Mouse (Mus musculus) midbrain, embryonic 16.5 days (tissue): Measurements from ENCODE around the gene Wdr75. TPM values are rescaled to one million over a fixed set of nuclear protein-coding genes. Genes with fewer than 3 reads are reported as not detected.

Source experiments
- ATAC-seq: fragments of 200-750 bp; cut with Nextera tagmentation; 2 replicates; pipeline ENCODE4 v1.8.0; 2017; ENCODE audit warnings: moderate TSS enrichment
- H3K27ac ChIP-seq: fragments of 300-500 bp; sonication (generic); 2 replicates; pipeline ENCODE4 v1.5.1; 2014; ENCODE audit warnings: mild to moderate bottlenecking, low read length, mixed read lengths
- H3K27me3 ChIP-seq: fragments of 300-500 bp; sonication (generic); 2 replicates; pipeline ENCODE4 v1.6.1; 2014; ENCODE audit warnings: low read depth, low read length, mixed read lengths; ENCODE audit not compliant: control insufficient read depth, insufficient read depth
- H3K36me3 ChIP-seq: fragments of 300-500 bp; sonication (generic); 2 replicates; pipeline ENCODE4 v1.6.1; 2014; ENCODE audit warnings: mild to moderate bottlenecking, low read length, moderate library complexity, mixed read lengths; ENCODE audit not compliant: control insufficient read depth, insufficient read depth
- H3K4me1 ChIP-seq: fragments of 300-500 bp; sonication (generic); 2 replicates; pipeline ENCODE4 v1.6.1; 2014; ENCODE audit warnings: mild to moderate bottlenecking, low read length, mixed read lengths; ENCODE audit not compliant: control insufficient read depth, insufficient read depth
- H3K4me2 ChIP-seq: fragments of 300-500 bp; sonication (generic); 2 replicates; pipeline ENCODE4 v1.6.1; 2014; ENCODE audit warnings: mild to moderate bottlenecking, low read length, mixed read lengths
- H3K4me3 ChIP-seq: fragments of 300-500 bp; sonication (generic); 2 replicates; pipeline ENCODE4 v1.5.1; 2014; ENCODE audit warnings: low read depth, mild to moderate bottlenecking, low read length, moderate library complexity, mixed read lengths
- H3K9ac ChIP-seq: fragments of 300-500 bp; sonication (generic); 2 replicates; pipeline ENCODE4 v1.6.1; 2014; ENCODE audit warnings: low read depth, low read length, mixed read lengths
- H3K9me3 ChIP-seq: fragments of 300-500 bp; sonication (generic); replicated peaks from 2 replicates; pipeline ENCODE4 v1.6.1; 2014; ENCODE audit warnings: mild to moderate bottlenecking, low read length, mixed read lengths; ENCODE audit not compliant: control insufficient read depth, poor library complexity, severe bottlenecking
- WGBS: fragments of 180-500 bp; shearing (Covaris S2); extraction: QIAGEN DNeasy Blood & Tissue Kit; methylation state at CpG from one replicate; pipeline ENCODE4 v1.1.7; 2014; 5-methylcytosine and 5-hydroxymethylcytosine counted together
- polyA plus RNA-seq: library from polyadenylated mRNA; unstranded; fragments of >200 nt; fragmentation: Nextera tagmentation; extraction: Ambion mirVana; gene quantifications from 2 replicates; pipeline ENCODE4 v1.2.1, GENCODE M21; 2015

Gene Wdr75
- polyA plus RNA-seq, 1 experiment from 2014 or later: 46.8 TPM

DNA sequence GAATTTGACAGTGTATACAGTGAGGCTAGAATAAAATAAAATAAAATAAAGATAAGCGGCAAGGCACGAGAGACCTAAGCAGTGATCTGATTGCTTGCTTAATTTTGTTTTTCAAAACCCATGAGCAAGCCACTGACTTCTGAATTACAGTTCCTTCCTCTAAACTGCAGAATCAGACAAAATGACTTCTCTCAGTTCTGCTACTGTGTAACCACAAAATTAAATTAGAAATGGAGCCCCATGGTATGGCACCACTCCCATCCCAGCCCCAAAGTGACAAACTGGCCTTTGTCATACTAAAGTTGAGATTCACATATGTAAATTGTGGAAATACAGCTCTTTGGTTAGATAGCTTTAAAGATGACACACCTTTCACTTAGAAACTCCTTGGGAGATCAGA is 31.8 kb downstream of the Wdr75 start:
- no peak for ATAC-seq
- Histone ChIP-seq H3K4me3 (no peak overlapping the region), H3K27me3 (no peaks in the 10 kb centered on the region), H3K36me3 (peaks cover 12% of the 10 kb centered on the region), H3K9me3 (no peaks in the 10 kb centered on the region), H3K27ac (no peak overlapping the region), H3K4me2 (no peak overlapping the region), H3K9ac (no peak overlapping the region), H3K4me1 (no peaks in the 10 kb centered on the region)
- WGBS: 100% methylated on average over 2 of the region's 2 CpGs

DNA sequence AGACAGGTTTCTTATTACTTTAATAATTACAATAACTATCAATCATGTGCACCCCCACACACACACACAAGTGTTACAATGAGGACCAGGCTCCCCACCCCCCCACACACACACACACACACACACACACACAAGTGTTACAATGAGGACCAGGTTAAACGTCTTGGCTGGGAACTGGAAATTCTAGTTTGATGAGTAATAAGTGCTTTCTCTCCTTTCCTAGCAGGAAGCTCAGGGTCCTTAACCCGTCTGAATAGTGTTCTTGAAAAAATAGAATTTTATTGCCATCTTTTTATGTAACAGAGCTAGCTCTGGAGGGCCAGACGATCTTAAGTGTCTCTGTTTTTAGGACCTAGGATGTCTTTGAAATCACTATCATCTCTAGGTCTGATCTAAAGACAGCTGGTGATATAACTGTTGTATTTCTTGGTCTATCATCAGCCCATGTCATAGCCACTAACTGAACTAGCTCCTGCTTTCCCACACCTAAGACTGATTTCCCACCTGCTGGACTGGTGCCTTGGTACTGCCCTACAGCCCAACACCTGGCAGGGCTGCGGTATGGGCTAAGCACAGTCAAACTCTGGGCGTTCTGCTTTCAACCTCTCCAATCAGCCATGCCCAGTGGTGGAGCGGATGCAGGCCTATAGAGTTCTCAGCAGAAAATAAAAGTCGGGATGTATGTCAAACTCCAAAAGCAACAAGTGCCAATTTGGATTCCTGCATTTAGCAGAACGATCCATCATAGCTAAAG is 35.7 kb downstream of the Wdr75 start:
- Histone ChIP-seq H3K9me3 (no peaks in the 10 kb centered on the region), H3K27ac (no peak overlapping the region), H3K4me3 (no peak overlapping the region), H3K4me1 (no peaks in the 10 kb centered on the region), H3K9ac (no peak overlapping the region), H3K36me3 (no peaks in the 10 kb centered on the region), H3K4me2 (no peak overlapping the region), H3K27me3 (no peaks in the 10 kb centered on the region)
- no peak for ATAC-seq
- WGBS: 92% methylated on average over 8 of the region's 8 CpGs

DNA sequence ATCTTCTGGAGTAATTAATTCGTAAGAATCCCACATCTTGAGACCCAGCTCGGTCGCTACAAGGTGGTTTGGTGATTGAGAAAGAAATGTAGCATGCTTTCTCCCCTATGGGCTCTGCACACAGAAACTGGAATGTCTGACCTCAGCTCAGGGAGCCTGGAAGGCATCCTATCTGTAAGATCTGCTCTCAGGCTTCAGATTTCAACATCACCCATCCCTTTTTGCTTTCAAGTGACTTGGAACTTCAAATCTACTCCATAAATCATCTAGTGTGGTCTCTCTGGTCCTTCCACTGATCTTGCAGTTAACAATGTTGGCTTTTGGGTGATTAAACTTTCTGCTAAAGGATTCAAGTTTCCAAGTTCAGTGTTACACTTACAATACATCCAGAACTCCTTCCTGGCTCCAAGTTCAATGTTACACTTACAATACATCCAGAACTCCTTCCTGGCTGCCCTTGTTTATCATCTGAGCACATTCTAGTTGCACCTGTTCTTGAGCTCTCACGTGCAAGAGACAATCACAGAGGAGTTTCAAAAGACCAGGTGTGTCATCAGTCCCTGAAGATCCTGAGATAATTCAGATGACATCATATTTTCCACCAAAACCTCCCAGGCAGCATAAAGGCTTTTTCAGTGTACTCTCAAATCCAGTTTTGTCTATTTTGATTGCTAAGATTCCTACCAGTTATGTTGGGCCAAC is 40.5 kb downstream of the Wdr75 start:
- H3K9ac ChIP-seq: no peak overlapping the region
- no peaks in the 10 kb centered on the region for H3K4me1 ChIP-seq
- H3K4me3 ChIP-seq: no peak overlapping the region
- no peak overlapping the region for H3K4me2 ChIP-seq
- H3K36me3 ChIP-seq: no peaks in the 10 kb centered on the region
- no peak for ATAC-seq
- no peaks in the 10 kb centered on the region for H3K27me3 ChIP-seq
- no peaks in the 10 kb centered on the region for H3K9me3 ChIP-seq
- WGBS: 85% methylated on average over 4 of the region's 4 CpGs
- no peak overlapping the region for H3K27ac ChIP-seq

DNA sequence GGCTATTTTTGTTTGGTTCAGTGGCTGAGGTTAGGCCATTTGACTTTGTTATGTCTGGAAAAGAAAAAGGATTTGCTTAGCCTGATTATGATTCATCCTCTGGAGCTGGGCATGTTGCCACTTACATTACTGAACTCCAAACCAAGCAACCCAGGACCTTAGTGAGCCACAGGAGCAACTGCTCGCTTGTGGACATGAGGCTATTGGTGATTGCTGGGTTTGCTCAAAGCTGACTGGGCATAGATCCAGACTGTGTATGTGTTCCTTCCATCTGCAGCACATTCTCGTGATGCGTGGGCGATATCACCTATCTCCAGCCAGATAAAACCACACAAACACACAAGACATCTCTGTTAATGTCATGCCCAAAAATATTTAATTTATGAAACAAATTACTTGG is 42.8 kb downstream of the Wdr75 start:
- no peak overlapping the region for H3K9ac ChIP-seq
- no peaks in the 10 kb centered on the region for H3K27me3 ChIP-seq
- H3K36me3 ChIP-seq: no peaks in the 10 kb centered on the region
- no peak for ATAC-seq
- no peaks in the 10 kb centered on the region for H3K4me1 ChIP-seq
- H3K9me3 ChIP-seq: no peaks in the 10 kb centered on the region
- 80% methylated on average over 4 of the region's 4 CpGs for WGBS
- H3K4me3 ChIP-seq: no peak overlapping the region
- H3K27ac ChIP-seq: no peak overlapping the region
- H3K4me2 ChIP-seq: no peak overlapping the region

DNA sequence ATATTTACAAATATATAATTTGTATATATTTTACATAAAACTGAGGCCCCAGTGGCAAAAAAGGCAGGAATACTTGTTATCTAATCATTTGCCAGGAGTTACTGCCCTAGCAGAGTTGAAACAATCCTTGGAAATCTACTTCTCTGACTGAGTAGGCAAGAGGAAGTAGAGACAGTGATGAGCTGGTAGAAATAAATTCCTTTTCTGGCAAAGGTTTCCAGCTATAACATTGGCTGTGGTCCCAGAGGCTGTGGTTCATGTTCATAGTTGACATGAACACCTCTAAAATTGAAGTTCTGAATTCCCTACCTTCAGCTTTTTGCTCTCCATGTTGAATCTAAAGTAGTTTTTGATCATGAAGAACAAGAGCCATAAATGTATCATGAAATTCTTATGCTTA is 43.3 kb downstream of the Wdr75 start:
- no peak overlapping the region for H3K4me3 ChIP-seq
- H3K9ac ChIP-seq: no peak overlapping the region
- H3K9me3 ChIP-seq: no peaks in the 10 kb centered on the region
- ATAC-seq: no peak
- H3K27ac ChIP-seq: no peak overlapping the region
- no peaks in the 10 kb centered on the region for H3K36me3 ChIP-seq
- H3K27me3 ChIP-seq: no peaks in the 10 kb centered on the region
- H3K4me2 ChIP-seq: no peak overlapping the region
- no peaks in the 10 kb centered on the region for H3K4me1 ChIP-seq

DNA sequence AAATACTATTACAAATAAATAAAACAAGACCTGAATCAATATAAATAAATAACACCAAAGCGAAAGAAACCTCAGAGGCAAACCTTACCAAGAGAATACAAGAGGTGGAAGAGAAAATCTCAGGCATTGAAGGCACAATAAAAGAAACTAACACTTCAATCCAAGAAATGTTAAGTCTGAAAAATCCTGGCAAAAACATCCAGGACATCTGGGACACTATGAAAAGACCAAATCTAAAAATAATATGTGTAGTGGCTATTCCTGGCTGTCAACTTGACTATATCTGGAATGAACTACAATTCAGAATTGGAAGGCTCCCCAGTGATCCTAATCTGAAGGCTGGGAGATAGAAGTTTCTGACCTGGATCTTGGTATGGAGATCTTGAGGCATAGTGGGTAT is 50.5 kb downstream of the Wdr75 start:
- 87% methylated on average over 1 of the region's 1 CpGs for WGBS
- ATAC-seq: no peak
- Histone ChIP-seq H3K27me3 (no peaks in the 10 kb centered on the region), H3K36me3 (no peaks in the 10 kb centered on the region), H3K4me1 (no peaks in the 10 kb centered on the region), H3K4me2 (no peak overlapping the region), H3K9ac (no peak overlapping the region), H3K9me3 (no peaks in the 10 kb centered on the region), H3K27ac (no peak overlapping the region), H3K4me3 (no peak overlapping the region)

DNA sequence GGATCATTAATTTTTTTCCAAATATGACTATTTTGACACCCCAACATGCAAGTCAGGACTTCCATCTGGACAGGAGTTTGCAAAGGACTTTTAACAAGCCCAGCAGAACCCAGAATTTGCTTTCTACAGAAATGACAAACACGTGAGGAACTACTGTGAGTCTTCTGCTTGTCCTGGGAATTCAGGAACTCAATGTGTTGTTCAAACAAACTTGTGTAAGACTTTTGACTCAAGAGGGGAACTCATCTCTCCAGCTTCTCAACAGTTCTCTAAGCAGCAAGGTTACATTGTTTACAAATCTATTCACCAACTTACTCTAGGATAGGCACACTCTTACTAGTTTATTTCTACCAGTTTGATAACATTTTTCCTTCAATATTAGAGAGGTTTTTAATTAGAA is 63.1 kb downstream of the Wdr75 start:
- Histone ChIP-seq H3K4me1 (no peaks in the 10 kb centered on the region), H3K9me3 (no peaks in the 10 kb centered on the region; the same call in 1 of the 2 replicates), H3K27me3 (no peaks in the 10 kb centered on the region), H3K4me2 (no peak overlapping the region), H3K36me3 (no peaks in the 10 kb centered on the region), H3K27ac (no peak overlapping the region), H3K9ac (no peak overlapping the region), H3K4me3 (no peak overlapping the region)
- no peak for ATAC-seq
- WGBS: 68% methylated on average over 1 of the region's 1 CpGs

DNA sequence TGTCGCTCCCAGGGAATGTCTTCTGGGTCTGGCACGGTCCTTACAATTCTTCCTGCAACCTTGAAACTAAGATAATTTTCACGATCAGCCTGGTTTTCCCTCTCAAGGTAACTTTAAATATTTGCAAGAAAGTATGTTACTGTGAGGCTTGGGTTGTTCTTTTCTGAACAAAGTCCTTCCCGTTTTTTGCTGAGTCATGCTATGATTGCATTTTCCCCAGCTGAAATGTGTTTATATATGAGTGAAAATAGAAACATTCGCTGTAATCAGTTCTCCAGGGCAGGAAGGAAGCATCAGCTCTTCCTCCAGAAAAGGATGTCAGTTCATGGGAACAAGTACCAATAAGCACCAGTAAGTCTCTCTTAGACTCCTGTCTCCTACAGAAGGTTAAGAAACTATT is 65.4 kb downstream of the Wdr75 start:
- no peaks in the 10 kb centered on the region for H3K4me1 ChIP-seq
- H3K9ac ChIP-seq: no peak overlapping the region
- 74% methylated on average over 5 of the region's 5 CpGs for WGBS
- no peaks in the 10 kb centered on the region for H3K27me3 ChIP-seq
- H3K9me3 ChIP-seq: no peaks in the 10 kb centered on the region; the same call in 1 of the 2 replicates
- H3K27ac ChIP-seq: no peak overlapping the region
- H3K4me3 ChIP-seq: no peak overlapping the region
- no peaks in the 10 kb centered on the region for H3K36me3 ChIP-seq
- ATAC-seq: no peak
- no peak overlapping the region for H3K4me2 ChIP-seq

DNA sequence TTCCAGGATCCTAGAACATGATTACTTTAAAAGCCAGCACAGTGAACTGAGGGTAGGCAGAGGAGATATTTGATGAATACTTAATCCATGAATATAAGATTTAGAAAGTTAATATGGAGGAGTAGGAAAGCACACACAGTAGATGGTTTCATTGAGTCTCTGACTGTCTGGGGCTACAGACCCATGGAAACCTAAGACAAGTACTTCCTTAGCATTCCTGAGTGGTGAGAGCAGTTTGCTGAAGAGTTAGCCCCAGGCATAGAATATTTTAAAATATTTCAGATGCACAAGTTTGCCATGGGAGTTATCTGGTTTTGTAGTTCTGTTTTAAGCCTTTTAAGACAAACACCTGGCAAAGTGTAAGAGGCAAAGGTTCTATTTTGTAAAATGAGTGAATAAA is 66.2 kb downstream of the Wdr75 start:
- Histone ChIP-seq H3K4me2 (no peak overlapping the region), H3K27ac (no peak overlapping the region), H3K9ac (no peak overlapping the region), H3K27me3 (no peaks in the 10 kb centered on the region), H3K4me1 (no peaks in the 10 kb centered on the region), H3K36me3 (no peaks in the 10 kb centered on the region), H3K9me3 (no peaks in the 10 kb centered on the region; the same call in 1 of the 2 replicates), H3K4me3 (no peak overlapping the region)
- ATAC-seq: no peak
